Mouse (Mus musculus): ENCODE data around the gene Trim69.

DNA sequence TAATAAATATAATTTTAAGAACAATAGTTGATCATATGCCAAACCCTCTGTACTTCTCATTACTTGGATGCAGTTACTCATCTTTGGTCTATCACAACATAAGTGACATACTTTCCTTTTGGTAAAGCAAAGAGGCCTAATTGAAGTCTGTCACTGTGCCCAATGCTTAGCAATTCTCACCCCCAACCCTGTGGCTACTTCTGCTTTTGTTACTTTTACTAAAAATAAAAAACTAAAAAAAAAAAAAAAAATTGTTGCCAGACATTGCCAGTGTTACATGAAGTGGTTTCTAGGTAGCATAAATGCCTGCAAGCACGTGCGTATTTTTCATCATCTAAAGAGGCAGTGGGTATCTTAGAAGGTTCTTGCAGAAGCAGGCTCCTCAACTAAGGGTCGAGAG, 7.7 kb upstream of the Trim69 start:
- TF ChIP-seq POLR2A (IDR thresholded peaks at IDR 0.05; ENCODE audit: extremely low read depth, insufficient read depth, low read length), result no peak
- TF ChIP-seq CTCF (IDR thresholded peaks at IDR 0.05; ENCODE audit: extremely low read depth, insufficient read depth, low read length), result no peak
